Mouse (Mus musculus) frontal cortex, postnatal 10 days (tissue): ENCODE results near the gene Hspb8.
"Not testable (repeated sequence)": the region's sequence is repeated elsewhere in the genome, so short reads cannot be mapped to it uniquely, and the experiment has no call there.

Experiments used
- DNase-seq, 2 experiments: peaks; one replicate each; pipeline ENCODE4 v3.0.0; 2022; ENCODE audit warnings: low spot score in 2 of 2, mixed read lengths in 1 of 2

Gene Hspb8

DNA sequence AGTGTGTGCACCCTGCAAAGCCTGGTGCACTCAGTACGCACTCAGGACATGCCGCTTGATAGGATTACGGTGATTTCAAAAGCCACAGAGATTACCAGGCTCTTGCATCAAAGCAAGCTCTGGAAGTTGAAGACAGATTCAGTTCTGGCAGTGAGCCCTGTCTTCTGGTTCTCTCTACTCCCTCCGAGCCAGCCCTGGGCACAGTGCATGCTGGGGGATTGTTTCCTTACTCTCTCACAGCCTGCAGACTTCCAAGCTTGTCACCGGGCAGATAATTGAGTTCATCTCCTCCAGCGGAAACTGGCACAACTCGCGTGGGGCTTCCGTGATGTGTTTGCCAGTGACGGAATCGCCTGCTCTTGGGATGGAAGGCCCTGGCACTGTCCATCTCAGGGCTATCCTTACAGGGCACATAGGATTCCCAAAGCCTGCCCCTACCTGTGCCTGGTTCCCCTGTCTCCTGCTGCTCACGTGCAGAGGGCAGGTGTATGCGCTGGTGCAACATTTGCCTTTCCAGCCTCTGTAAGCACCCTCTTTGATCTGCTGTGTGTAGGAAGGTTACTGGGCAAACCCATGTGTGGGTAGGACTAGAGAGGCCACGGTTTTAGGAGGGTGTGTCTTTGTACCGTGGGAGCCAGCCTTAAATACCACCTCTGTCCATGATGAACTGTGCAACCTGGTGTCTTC is 32.7 kb downstream of the Hspb8 start:
- peak; percentile 31 to 39 for DNase-seq

- no peak for DNase-seq
Measured at GRCm38 (mm10) chr5:116389321-116389720, 33.3 kb downstream of the Hspb8 start.

DNA sequence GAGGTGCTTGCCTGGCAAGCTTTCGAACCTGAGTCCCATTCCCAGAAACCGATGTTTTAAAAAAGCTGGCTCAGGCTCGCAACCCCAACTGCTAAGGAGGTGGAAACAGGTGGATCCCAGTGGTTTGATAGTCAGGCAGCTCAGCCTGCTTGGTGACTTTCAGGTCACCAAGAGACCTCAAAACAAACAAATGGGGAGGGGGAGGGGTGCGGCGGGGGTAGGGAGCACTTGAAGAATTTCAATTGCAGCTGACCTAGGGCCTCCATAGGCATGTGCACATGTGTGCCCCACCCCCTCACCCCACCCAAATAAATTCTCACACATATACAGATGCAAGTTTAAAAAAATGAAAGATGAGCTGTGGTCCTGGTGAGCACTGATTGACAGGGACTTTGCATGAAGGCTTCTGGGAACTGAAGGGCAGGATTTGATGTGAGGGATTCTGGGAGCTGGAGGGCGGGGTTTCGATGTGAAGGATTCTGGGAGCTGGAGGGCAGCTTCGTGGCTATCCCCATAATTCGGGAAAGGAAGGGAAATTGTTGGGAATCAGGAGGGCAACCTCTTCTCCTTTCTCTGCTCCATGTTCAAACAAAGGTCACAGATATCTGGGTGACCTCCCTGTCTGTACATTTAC is 35.2 kb downstream of the Hspb8 start:
- no peak for DNase-seq

GRCm38 (mm10) chr5:116386020-116386419 is 36.6 kb downstream of the Hspb8 start:
- peak in 1 of 2 experiments; percentile 43 for DNase-seq

DNA sequence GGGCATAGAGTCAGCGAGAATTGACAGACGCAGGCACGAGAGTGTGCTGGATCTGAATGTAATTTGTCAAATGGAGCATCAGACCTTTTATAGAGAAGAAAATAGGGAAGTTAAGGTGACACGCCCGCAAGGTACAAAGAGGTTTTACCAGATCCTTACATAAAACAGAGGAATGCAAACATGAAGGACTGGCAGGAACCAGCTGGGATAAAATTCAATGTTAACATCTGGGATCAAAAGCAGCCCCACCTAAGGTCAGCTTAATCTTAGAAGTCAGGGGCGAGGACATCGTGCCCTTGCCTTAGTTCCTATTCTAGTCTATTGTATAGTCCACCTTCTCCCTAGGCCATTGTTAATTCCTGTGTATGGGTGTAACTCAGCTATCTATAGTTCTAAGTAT is 40.0 kb downstream of the Hspb8 start:
- DNase-seq: not testable (repeated sequence)

GRCm38 (mm10) chr5:116381726-116382125 is 40.9 kb downstream of the Hspb8 start:
- DNase-seq: no peak

DNA sequence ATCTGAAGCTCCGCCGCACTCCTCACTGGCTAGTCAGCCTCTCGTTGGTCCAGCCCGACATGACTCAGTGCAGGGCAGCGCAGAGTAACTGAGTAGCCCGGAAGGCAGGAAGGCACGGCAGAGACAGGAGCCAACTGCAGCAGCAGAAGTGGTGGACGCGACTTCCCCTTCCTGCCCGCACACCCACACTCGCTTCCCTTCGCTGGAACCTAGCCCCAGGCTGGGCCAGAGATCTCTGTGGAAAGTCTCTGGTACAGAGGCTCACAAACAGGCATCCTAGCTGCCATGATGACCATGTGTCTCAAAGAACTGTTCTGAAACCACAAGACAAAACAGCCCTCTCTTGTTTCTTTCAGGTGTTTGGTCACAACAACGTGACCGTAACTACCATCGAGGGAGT is 41.4 kb downstream of the Hspb8 start:
- no peak for DNase-seq

GRCm38 (mm10) chr5:116380384-116380783 is 42.3 kb downstream of the Hspb8 start:
- DNase-seq: no peak

- no peak for DNase-seq
Measured at GRCm38 (mm10) chr5:116378872-116379271, 43.8 kb downstream of the Hspb8 start.

DNA sequence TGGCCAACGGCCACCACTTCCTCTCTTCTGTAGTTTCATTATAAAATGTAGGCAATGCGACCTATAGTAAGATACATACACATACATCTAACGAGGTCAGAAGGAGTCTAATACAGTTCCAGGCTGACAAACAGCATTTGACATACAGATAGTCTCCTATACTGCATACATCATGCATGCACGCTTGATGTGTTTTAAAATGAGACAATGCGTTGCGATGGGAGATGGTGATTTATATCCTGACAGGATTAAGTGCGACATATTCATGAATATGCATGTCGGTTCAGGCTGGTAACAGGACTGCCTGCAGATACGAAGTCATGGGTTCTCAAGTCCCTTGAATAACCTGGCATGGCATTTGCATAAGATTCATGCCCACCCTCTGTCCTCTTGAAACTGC is 54.7 kb downstream of the Hspb8 start:
- no peak for DNase-seq

- DNase-seq: no peak
Measured at GRCm38 (mm10) chr5:116366889-116367682, 55.6 kb downstream of the Hspb8 start.

- DNase-seq: no peak
Measured at GRCm38 (mm10) chr5:116361342-116361741, 61.3 kb downstream of the Hspb8 start.

DNA sequence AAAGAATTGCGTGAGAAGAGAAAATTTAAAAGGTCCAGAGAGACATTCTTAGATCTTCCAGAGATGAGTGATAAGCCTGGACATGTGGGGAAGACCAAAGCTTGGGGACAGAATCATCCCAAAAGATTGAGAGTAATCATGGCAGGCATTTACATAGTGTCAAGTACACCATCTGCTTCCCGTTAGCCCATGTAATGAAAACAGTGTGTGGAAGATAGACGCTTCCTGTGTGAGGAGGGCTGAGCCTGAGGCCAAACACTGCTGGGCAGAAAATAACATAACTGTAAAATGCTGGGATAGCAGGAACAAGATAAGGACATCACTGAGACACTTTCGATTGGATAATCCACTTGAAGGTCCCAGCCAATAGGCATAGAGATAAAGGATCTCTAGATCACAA is 61.9 kb downstream of the Hspb8 start:
- DNase-seq: no peak
